Comparison of ENCODE assay signal across 16 mouse cellular contexts in the genomic region with DNA sequence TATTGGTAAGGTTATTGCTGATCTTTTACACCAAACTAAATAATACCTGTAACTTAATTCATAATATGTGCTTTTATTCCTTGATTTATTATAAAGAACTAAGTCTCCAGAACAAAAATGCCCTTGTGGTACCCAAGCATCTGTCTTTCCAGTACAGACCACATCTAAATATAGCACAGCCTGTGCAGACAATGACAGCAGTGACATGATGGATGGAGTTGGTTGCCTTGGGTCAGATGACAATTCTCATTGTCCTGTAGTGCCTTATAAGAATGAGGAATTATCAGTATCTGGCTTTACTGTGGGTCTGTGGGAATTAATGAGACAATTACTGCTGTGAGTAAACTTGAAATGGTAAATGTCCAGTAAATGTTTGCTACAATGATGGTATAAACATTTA.
"Had no signal": no experiment of that assay in that cellular context is flagged by ENCODE, and none has a peak within 500 bp of the region (broad histone marks: within the 10 kb centered on the region; RNA-seq: fewer than 3 reads in every experiment).

No protein-coding gene starts in this region.

- H3K27me3 ChIP-seq: neural tube, embryonic 13.5 days; neural tube, embryonic 15.5 days; stomach, embryonic 15.5 days had no signal

- H3K4me1 ChIP-seq: neural tube, embryonic 13.5 days; neural tube, embryonic 15.5 days; stomach, embryonic 15.5 days had no signal

- H3K4me2 ChIP-seq: neural tube, embryonic 13.5 days; neural tube, embryonic 15.5 days; stomach, embryonic 15.5 days had no signal

- H3K9me3 ChIP-seq: neural tube, embryonic 13.5 days; neural tube, embryonic 15.5 days; stomach, embryonic 15.5 days had no signal

- DNase-seq: retina, postnatal 1 day; right cerebral cortex, adult 18-20 months; right cerebral cortex, postnatal 14 days; right cerebral cortex, postnatal 25 days; right cerebral cortex, postnatal 4 days; spleen, adult 18-20 months; thymus, adult 18-20 months; thymus, adult 2 months; thymus, postnatal 14 days; thymus, postnatal 25 days; thymus, postnatal 36 days; thymus, postnatal 4 days had no signal

- H3K9ac ChIP-seq: neural tube, embryonic 13.5 days; neural tube, embryonic 15.5 days; stomach, embryonic 15.5 days had no signal

- H3K4me3 ChIP-seq: neural tube, embryonic 13.5 days; neural tube, embryonic 15.5 days; stomach, embryonic 15.5 days had no signal

- H3K27ac ChIP-seq: neural tube, embryonic 13.5 days; neural tube, embryonic 15.5 days; stomach, embryonic 15.5 days; stomach, postnatal 0 days had no signal

- H3K36me3 ChIP-seq: neural tube, embryonic 13.5 days; neural tube, embryonic 15.5 days; stomach, embryonic 15.5 days had no signal
